Mouse (Mus musculus) bone marrow, adult 2 months (tissue): ENCODE data around the gene Gtf2h3.

Experiments used
- CTCF ChIP-seq: fragments of 200-500 bp; IDR thresholded peaks from 2 replicates; pipeline ENCODE4 v1.5.1; 2011; ENCODE audit warnings: low read length, control low read depth; ENCODE audit not compliant: control insufficient read depth, insufficient read depth
- POLR2A ChIP-seq: fragments of 200-500 bp; IDR thresholded peaks from 2 replicates; pipeline ENCODE4 v1.6.1; 2011; ENCODE audit warnings: low read depth, mild to moderate bottlenecking, control low read depth, low read length, borderline replicate concordance; ENCODE audit not compliant: control insufficient read depth

GRCm38 (mm10) chr5:124540905-124541601 is 37.9 kb upstream of the Gtf2h3 start:
- TF ChIP-seq CTCF = no peak
- no peak; the same call in 1 of the 2 replicates for TF ChIP-seq POLR2A
